Mouse (Mus musculus) induced T-regulatory cell, adult 2 months (primary cell): ENCODE data around the gene Gla.

ENCODE experiments used
- DNase-seq: peaks from one replicate; pipeline ENCODE4 v3.0.0-alpha.2; 2012; ENCODE audit warnings: low read depth

Gla gene

DNA sequence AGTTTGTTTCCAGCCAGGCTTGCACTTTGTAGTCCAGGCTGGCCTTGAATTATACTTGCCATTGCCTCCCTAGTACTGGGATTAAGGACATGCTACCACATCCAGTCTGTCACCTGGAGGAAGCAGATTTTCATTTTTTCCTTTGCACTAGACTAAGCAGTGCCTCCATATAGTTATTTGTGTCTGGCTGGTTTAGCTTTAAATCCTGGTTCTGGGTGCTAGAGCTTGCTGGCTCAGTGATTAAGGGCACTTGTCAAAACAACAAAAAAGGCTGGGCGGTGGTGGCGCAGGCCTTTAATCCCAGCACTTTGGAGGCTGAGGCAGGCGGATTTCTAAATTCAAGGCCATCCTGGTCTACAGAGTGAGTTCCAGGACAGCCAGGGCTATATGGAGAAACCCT is 11.9 kb downstream of the Gla start:
- DNase-seq = no peak

DNA sequence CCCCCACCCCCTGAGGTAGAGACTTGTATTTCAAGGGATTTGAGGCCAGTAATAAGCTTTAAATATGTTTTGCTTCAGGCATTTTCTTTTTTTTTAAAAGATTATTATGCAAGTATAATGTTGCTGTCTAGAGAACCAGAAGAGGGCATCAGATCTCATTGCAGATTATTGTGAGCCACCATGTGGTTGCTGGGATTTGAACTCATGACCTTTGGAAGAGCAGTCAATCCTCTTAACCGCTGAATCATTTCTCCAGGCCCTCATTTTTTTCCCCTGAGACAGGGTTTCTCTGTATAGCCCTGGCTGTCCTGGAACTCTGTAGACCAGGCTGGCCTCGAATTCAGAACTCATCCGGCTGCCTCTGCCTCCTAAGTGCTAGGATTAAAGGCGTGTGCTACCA is 12.7 kb downstream of the Gla start:
- no peak for DNase-seq

DNA sequence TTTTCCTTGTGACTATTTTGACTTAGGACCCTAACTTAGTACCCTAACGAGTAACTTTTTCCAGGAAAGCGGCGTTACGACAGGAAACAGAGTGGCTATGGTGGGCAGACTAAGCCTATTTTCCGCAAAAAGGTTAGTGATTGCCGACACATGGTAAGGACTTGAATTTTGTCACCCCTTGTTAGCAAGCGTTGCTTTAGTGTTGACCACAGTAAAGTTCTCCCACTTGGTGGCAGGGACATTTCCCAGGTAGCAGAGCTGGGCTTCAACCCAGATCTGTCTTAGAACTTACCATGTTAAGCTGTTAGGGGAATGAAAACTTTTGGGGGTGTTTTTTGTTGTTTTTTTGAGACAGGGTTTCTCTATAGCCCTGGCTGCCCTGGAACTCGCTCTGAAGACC is 14.5 kb downstream of the Gla start:
- no peak for DNase-seq

DNA sequence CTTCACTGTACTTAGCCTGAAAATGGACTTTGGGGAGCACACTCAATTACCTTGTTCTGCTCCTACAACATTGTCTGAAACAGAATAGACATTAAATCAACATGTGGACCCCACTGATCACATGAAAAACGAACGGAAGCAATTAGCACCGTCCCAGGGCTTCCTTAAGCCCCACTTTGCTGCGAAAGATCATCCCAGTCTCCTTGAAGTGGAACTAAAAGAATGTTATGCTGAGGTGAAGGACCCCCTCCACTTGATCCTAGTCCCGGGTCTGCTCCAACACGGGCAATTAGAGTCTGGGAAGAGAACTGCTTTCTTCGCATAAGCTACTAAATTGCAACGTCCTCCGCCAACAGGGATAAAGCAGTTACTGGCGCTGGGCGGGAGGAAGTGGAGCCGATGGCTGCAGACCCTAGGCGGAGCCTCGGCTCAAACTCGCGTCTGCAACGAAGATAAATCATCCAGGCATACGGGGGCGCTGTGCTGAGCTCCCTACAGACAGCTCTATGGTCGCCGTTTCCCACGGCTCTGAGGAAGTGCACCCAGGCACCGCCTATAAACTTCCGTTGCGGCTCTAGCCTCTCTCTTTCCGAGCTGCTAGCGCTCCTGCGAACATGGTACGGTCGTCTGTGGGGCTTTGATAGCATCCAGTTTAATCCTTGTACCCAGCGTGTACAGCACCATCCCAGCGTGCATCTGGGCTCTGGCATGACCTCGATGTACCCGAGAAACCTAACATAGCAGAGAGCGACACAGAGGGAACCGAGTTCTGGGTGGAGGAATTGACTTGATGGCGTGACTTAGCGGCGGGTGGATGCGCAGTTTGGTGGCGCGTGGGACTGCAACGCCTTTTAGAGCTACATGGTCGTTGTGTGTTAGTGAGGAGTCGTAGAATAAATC is 15.6 kb downstream of the Gla start, which contains the start of gene Rpl36a:
Gene Rpl36a, plus strand, starts transcription at position 552 of the 900 bp plus-strand sequence.
- DNase-seq = peak; percentile 93

DNA sequence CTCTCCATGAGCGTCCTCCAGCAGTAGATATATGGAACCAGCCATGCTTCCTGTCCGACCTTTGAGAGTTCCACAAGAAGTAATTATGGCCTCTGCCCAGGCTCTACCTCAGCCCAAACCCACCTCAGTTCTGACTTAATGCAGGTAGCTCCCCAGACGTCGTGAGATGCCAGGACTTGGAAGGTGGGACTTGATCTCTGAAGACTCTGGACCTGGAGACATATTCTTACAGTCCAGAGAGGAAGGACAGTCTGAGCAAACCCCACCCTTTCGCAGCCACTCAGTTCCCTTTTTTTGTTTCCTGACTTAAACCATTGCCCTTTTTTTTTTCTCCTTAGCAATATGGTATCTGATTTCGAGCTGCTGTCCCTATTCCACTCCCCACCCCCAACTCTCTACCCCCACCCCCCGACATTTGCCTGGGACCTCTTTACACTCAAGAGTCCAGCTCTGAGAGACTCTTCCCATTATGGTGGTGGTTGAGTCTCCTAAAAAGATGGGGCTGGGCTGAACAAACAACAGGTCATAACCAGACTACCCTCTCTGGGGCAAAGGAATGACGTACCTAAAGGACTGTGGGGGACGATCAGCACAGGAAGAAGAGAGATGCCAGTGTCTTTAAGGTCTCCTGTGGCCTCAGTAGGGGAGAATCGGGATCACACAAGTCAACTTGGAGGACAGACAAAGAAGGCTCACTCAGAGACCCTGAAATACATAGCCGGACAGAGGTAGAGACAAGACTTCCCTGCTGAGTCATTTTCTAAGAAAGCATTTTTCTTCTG is 17.8 kb downstream of the Gla start, which contains the start of gene Btk:
Gene Btk, minus strand, starts transcription at position 683 of the 782 bp plus-strand sequence.
- DNase-seq = no peak

DNA sequence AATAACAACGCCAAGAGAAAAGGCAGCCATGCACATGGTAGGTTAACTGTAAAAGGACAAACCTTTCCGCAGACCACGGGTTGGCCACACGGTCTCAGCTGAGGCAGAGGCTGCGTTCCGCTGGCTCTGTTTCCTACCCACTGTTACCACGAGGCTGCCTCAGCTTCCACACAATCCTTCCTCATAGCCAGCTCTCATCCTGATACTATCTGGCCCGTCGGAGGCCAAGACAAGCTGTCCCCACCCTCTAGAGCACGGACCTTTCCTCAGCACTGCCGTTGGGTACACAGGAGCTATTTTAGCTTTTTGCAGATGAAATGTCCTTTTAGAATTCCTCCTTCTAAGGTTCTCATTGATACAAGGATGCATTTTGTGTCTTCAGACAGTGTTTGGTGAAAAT is 18.7 kb downstream of the Gla start:
- no peak for DNase-seq

DNA sequence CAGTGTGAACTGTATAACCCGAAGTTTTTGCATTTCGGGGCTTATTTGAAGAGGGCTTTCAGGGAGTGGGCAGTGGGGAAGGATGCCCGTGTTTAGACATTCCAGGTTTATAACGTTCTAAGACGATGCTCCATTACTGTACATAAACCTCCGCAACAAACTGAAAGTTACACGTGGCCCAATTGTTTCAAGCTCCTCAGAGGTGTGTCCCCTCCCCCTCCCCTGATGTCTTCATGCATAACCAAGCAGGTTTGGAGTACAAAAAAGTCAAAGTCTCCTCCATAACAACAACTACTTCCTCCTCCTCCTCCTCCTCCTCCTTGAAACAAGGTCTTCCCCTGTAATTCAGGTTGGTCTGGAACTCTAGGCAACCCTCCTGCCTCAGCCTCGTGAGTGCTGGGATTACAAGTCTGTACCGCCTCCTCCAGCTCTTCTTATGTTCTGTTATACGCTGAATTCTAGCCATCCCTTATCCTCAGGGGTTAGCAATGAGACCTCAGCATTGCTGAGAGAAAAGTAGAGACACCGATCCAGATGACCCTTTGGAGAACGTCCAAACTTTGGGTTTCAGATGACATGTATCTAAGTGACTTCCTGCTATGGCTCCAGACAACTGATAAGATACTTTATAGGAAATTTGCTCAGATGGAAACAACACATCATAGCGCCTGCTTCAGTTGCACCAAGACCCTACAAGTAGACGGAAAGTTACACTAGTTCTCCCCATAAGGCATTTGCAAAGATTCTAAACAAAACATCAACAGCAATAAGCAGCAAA is 20.2 kb downstream of the Gla start:
- no peak for DNase-seq

DNA sequence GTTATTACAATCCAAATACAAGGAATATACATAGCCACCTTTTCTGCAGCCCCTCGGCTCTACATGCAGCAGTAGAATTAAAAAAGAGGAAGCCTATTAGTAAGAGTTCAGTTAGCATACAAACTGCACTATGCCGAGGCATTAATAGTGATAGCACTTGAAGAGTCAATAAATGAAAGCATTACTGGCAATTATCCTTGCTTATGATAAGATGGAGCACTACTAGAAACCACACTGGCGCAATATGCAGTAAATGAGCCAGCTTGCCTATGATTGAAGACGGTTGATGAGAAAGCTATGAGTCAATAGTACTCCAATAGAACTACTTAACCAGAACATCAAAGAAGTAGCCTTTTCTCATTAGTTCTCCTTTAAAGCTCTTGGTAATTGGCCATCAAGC is 23.0 kb downstream of the Gla start:
- no peak for DNase-seq

DNA sequence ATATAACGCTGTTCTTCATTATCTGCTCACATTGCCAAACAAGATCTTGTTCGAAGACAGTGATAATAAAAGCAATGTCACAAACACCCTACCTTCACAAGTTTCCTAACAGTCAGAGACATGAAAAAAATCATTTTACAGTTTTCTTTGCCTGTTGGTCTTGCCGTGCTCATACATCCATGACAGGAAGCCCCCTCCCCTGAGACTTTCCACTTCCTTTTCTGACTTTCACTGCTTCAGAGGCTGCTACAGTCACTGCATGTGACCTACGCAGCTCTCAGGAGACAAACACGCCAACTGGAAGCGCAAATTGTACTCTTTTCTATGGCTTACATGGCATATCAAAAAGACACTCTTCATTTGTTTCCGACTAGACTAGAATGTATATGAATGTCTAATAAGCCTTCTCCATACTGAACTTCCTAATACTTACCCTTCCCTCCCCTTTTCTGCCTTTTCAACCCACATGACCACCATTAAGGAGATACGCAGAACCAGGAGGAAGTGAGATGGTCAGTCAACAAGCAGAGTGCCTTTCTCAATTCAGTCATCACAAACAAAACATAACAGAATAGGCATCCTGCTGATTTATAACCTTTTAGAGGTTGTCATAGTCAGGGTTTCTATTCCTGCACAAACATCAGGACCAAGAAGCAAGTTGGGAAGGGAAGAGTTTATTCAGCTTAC is 34.2 kb downstream of the Gla start:
- no peak for DNase-seq

DNA sequence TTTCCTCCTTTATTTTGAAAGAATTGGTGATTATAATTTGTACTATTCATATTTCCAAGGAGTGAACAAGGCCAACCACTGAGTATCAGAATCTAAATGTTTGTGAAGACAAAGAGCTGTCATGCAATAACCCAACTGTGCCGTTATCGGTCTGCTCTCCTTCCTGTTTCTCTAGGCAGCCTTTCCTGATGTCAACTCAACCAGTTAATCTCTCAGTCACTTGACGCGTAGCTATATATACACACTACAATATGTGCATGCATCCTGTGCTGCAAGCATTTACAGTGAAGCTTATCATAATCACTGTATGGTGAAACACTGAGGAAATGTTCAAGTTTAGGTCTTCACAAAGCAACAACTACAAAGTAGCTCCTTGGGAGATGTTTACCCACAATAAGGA is 36.6 kb downstream of the Gla start:
- DNase-seq = no peak

DNA sequence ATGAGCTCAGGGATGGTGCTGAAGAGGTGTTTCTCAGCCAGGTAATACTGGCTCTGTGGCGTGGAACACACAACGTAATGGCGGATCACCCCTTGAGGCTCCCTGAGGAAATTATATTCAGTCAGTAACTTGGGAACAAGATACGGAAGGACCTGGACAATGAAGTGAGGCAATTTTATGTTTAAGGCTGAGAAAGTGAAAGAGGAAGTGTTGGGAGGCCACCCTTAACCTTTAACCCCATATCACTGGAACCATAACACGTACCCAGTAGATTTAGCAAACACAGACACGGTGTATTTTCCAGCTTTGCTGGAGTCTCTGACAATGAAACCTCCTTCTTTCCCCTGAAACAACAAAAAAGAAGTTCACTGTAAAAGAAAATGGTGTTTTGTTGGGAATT is 46.5 kb downstream of the Gla start:
- DNase-seq = no peak

DNA sequence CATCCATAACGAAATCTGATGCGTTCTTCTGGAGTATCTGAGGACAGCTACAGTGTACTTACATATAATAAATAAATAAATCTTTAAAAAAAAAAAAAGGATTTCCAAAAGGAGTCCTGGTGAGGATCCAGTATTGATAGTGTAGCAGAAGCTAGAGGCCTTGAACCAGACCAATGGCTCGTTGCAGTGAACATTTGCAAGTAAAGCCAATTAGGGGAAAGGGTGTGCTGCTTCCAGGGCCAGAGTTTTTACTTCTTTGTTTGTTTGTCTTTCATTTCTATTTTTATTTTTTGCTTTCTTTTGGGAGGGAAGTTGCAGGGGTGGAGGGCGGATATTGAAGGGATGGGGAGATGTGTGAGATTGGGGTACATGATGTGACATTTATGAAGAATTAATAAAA is 47.6 kb downstream of the Gla start:
- no peak for DNase-seq

DNA sequence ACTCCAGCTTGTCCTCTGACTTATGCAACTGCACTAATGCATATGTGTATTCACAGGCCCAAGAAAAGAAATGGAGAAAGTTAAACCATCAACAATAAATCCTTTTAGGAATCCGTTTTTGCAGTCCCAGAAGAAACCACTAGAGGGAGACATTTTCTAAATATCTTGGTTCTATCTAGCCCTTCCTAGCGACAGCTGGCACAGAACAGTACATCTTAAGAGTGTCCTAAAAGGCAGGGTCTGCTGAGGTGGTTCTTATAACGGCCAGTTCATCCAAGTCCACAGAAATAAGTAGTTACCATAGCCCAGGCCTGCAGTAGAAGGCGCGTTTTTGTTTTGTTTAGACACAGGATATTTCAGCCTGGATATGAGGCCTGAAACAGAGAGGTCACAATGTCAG is 50.0 kb downstream of the Gla start:
- DNase-seq = peak; percentile 74

DNA sequence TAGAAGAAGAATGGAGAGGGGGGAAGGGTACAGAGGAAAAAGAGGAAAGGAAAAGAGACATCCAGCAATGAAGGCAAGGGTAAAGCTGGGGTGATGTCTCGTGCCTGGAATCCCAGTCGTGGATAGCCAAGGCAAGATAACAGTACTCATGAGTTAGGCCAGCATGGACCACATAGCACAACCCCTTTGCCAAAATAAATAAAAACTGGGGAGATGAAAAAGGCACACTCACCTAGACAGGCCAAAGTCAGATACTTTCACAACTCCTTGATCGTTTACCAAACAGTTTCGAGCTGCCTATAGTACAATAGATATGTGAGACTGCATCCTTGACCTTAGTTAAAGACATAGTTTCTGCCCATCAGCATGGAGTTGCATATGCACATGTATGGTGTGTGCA is 53.6 kb downstream of the Gla start:
- no peak for DNase-seq

DNA sequence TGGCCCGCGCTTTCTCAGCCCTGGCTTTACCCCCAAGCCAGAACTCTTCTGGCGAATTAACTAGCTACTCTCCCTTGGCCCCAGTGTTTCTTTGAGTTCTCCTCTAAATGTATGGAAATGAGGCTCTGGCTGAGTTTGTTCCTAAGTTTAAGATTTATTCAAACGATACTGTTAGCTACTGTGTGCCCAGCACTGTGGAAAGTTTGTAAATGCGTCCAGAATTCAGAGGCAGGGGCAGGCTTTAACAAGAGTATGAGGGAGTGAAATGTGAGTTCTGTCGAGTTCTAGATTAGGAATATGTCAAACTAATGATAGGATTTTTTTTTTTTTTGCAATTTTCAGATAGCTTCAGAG is 59.0 kb downstream of the Gla start:
- no peak for DNase-seq

DNA sequence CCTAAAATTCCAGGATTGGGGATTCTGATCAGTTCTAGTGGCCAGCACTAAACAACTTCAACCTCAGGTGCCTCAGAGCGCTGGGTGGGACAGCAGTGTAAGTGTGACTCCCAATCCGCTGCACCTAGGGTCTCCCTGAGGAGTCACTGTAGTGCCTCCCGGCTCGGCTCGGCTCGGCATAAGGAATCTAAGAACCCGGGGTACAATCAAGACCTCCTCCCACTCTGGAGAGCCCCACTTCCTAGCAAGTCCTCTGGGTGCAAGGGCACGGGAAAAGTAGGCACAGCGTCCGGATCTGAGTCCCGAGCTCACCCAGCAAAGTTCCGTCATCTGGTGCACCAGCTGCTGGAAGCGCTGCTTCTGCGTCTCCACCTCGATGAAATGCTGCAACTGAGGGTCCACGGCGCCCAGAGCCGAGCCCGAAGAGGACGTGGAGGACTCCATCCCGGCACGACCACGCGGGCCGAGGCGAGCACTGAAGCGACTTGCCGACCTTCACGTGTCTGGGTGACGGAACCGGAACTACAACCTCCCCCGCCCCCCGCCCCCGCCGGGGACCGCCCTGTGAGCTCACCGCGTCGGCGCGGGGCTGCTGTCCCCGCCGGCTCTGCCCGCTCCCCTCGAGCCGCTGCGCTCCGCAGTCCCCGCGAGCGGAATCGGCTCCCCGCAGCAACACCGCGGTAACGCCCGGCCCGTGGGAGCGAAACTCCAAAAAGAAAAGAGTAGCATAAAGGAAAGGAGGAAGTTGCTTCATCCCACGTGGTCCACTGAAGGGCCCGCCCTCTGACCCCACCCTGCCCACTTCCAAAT is 59.6 kb downstream of the Gla start, which contains the start of gene Timm8a1:
Gene Timm8a1, minus strand, starts transcription at position 721 of the 810 bp plus-strand sequence.
- peak; percentile 81 for DNase-seq

DNA sequence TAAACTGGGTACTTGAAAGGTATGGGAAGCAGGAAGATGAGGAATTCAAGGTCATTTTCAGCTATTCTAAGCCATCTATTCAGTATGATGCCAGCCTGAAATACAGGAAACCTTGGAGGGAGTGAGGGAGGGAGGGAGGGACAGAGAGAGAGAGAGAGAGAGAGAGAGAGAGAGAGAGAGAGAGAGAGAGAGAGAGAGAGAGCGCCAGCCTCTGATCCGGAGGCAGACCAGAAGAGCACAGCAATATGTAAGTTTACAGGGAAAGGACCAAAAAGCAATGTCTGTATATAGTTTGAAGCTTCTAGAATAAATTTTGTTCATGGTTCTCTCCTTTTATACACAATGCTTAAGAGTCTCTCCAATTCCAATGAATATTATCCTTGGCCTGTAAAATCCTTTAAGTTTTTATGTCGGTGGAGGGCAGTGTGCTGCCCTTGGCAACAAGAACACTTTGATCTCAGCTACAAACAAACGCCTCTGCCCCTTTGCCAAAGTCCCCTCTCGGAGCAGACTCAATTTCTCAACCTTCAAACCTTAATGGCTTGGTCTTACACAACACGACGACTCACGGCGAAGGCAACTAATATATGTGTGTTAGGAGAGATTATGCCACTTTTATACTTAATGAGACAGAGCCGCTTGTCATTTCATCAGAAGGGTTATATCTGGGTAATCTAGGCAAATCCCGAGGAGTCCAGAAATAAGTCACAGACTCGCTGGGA is 60.4 kb downstream of the Gla start:
- peak; percentile 55 for DNase-seq

DNA sequence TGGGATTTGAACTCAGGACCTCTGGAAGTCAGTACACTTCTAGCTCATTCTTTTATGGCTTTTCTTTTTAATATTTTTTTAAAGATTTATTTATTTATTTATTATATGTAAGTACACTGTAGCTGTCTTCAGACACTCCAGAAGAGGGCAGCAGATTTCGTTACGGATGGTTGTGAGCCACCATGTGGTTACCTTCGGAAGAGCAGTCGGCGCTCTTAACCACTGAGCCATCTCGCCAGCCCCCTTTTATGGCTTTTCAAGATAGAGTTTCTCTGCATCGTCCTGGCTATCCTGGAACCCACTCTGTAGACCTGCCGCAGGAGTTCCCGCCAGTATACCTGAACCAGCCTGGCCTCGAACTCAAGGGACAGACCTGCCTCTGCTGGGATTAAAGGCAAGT is 61.1 kb downstream of the Gla start:
- DNase-seq = peak; percentile 68
